Mouse (Mus musculus): Measurements from ENCODE around the gene Pxylp1. TPM values are rescaled to one million over a fixed set of nuclear protein-coding genes. Genes with fewer than 3 reads are reported as not detected.

Gene Pxylp1
- polyA plus RNA-seq, 1 experiment from 2014 or later: 55.7 TPM

DNA sequence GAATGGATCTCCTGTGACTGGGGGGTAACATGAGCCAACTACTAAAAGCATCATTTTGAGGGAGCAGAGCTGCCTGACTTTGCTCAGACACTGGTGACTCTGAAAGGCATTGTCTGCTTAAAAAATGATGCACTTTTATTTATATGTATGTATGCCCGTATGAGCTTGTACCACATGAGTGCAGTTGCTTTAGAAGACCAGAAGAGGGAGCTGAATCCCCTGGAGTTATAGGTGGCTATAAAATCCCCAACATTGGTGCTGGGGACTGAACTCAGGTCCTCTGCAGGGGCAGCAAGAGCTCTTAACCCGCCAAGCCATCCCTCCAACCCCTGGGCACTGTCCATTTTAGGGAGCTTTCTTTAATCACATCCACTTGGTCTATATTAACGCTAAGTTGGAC is 21.5 kb upstream of the Pxylp1 start:
- Histone ChIP-seq H3K9me3 (no peaks in the 10 kb centered on the region), H3K4me2 (no peak overlapping the region), H3K4me1 (replicated peaks) (peaks cover 5% of the 10 kb centered on the region; the same call in 1 of the 2 replicates), H3K36me3 (no peaks in the 10 kb centered on the region), H3K27ac (no peak overlapping the region), H3K4me3 (no peak overlapping the region), H3K9ac (no peak overlapping the region), H3K27me3 (no peaks in the 10 kb centered on the region)
- ATAC-seq (ENCODE audit: low FRiP score): no peak
- WGBS: 87% methylated on average over 3 of the region's 3 CpGs

DNA sequence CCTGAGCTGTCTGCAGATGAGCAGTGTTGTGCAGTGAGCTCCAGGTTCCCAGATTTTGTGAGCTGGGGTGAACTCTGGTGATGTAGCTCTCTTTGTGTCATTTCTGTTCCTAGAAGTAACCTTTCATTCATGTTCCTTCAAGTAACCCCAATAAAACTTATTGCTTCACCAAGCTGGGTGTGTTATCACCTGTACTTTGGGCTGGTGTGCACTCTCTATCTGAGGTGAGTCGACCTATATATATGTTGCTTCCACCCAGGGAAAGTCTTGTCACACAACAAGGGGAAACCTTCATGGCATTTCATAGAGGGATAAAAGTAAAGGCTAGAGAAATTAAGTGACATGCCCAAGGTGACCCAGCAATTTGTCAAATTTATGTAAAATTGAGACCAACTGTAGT is 17.0 kb upstream of the Pxylp1 start:
- Histone ChIP-seq H3K27me3 (no peaks in the 10 kb centered on the region), H3K4me3 (no peak overlapping the region), H3K36me3 (no peaks in the 10 kb centered on the region), H3K9ac (no peak overlapping the region), H3K4me2 (no peak overlapping the region), H3K27ac (no peak overlapping the region), H3K9me3 (no peaks in the 10 kb centered on the region), H3K4me1 (replicated peaks) (0 out of 2 replicates have a peak, but pooled peaks cover 4% of the 10 kb centered on the region)
- WGBS: 93% methylated on average over 1 of the region's 1 CpGs
- no peak for ATAC-seq (ENCODE audit: low FRiP score)

DNA sequence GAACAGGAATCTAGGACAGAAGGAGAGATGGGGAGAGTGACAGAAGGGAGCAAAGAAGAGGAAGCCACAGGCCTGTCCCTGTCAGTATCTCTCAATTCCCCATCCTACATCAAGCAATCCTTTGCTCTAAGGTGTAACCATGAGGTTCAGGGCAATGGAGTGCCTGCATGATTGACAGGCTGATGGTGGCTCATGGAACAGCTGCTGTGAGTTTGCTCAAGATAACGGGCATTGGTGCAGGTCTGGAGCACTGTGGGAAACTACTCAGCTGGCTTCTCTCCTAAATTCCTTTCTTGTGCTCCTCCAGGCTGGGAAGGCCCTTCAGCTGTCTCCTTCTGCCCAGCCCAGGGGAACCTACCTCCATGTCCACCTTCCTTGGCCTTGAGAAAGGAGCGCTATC is 16.3 kb upstream of the Pxylp1 start:
- Histone ChIP-seq H3K4me2 (no peak overlapping the region), H3K27me3 (no peaks in the 10 kb centered on the region), H3K4me1 (replicated peaks) (0 out of 2 replicates have a peak, but pooled peaks cover 4% of the 10 kb centered on the region), H3K9ac (no peak overlapping the region), H3K9me3 (no peaks in the 10 kb centered on the region), H3K27ac (no peak overlapping the region), H3K36me3 (no peaks in the 10 kb centered on the region), H3K4me3 (no peak overlapping the region)
- ATAC-seq (ENCODE audit: low FRiP score): no peak
- 75% methylated on average over 2 of the region's 2 CpGs for WGBS

DNA sequence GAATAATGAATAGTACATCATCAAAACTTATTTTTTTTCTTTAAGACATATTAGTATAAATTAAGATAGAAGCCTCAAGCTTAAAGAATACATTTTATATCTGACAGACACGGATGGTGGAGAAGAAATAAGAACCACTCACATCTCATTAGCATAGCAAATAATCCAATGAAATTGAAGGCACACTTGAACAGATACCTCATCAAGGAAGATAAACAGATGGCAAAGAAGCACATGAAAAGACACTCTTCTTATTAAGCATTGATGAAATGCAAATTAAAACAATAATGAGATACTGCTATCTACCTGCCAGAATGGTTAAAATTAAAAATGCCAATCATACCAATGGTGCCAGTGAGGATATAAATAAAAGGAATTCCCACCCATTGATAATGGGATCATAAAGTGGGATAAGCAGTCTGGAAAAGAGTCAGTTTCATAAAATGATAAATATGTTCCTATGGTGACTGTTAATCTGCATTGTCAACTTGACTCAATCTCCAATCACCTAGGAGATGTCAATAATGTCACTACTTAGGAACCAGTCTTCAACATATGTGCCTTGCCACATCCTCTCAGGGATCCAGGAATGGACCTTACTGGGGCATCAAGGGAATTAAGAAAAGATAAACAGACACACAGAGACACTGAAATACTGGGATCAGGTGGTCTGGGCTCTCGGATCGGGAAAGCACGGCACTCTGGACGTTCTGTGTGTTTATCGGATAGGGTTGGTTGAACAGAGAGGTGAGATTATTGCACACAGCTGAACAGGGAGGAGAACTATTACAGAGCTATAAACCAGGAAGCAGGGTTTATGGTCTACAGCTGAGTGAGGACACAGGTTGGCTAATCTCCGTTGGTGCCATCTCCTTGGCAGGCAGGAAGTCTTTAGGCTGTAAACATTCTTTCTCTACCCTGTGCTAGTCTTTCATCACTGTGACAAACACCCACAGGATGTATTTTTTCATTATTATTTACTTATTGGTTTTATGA is 12.2 kb upstream of the Pxylp1 start:
- H3K4me1 ChIP-seq (replicated peaks): 0 out of 2 replicates have a peak, but pooled peaks cover 4% of the 10 kb centered on the region
- no peak overlapping the region for H3K4me2 ChIP-seq
- peak overlapping the region; percentile 69 for H3K27ac ChIP-seq
- 53% methylated on average over 7 of the region's 7 CpGs for WGBS
- H3K9ac ChIP-seq: no peak overlapping the region
- no peaks in the 10 kb centered on the region for H3K36me3 ChIP-seq
- 0 out of 2 replicates have a peak, but pooled peaks have one; percentile 39 for ATAC-seq (ENCODE audit: low FRiP score)
- H3K9me3 ChIP-seq: no peaks in the 10 kb centered on the region
- H3K4me3 ChIP-seq: no peak overlapping the region
- H3K27me3 ChIP-seq: no peaks in the 10 kb centered on the region

DNA sequence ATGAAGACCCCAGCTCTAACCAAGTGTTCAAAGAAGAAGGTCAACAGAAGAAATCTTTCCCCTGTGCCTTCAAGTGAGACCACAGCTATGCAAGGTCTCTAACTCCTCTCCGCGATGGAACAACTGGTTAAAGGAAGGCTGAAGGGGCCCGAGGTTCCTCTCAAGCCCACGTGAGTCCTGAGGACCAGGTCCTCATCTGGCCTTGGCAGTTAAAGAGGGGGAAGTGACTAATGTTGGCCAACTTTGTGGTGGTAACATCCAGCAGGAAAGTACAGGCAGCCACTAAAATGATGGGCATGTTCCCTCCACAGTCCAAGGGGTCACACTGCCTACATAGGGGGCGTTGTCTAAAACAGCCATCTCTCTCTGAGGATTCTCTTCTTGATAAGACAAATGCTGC is 7.2 kb upstream of the Pxylp1 start:
- no peak overlapping the region for H3K4me3 ChIP-seq
- WGBS: 80% methylated on average over 5 of the region's 5 CpGs

DNA sequence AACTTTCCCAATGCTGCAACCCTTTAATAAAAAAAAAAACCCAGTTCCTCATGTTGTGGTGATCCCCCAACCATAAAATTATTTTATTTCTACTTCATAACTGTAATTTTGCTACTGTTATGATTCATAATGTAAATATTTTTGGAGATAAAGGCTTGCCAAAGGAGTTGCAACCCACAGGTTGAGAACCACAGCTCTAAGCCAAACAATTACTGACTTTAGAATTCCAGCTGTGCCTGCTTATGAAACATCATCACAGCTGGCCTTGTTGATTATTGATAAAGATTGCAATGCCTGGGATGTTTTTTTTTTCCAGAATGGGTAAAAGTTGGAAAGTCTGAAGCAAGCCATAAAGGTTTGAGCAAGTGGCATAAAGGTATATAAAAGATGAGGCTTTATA is 6.5 kb upstream of the Pxylp1 start:
- Histone ChIP-seq H3K9me3 (no peaks in the 10 kb centered on the region), H3K4me2 (no peak overlapping the region), H3K4me1 (replicated peaks) (no peaks in the 10 kb centered on the region), H3K4me3 (no peak overlapping the region), H3K27ac (no peak overlapping the region), H3K9ac (no peak overlapping the region), H3K27me3 (no peaks in the 10 kb centered on the region), H3K36me3 (no peaks in the 10 kb centered on the region)
- no peak for ATAC-seq (ENCODE audit: low FRiP score)

More for the DNA sequence above, 7.2 kb upstream of the Pxylp1 start:
- H3K9me3 ChIP-seq: no peaks in the 10 kb centered on the region
- no peak for ATAC-seq (ENCODE audit: low FRiP score)
- no peak overlapping the region for H3K27ac ChIP-seq
- no peak overlapping the region for H3K4me2 ChIP-seq
- H3K36me3 ChIP-seq: no peaks in the 10 kb centered on the region
- no peaks in the 10 kb centered on the region for H3K27me3 ChIP-seq
- 0 out of 2 replicates have a peak, but pooled peaks cover under 1% of the 10 kb centered on the region for H3K4me1 ChIP-seq (replicated peaks)
- no peak overlapping the region for H3K9ac ChIP-seq

DNA sequence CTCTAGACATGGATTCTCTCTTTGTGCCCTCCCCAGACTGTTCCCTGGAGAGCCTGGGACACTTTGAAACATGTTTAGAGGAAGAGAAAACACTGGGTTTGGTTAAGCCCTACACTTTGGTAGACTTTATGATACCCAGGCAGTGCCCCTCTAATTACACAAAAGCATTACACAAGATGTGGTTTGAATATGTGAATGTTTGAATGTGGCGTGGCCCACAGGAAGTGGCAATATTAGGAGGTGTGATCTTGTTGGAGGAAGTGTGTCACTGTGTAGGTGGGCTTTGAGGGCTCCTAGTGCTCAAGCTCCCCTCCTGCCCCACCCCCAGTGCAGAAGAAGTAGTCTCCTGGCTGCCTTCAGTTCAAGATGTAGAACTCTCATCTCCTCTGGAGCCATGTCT is 4.2 kb upstream of the Pxylp1 start:
- WGBS: 100% methylated on average over 1 of the region's 1 CpGs
- no peak overlapping the region for H3K4me2 ChIP-seq
- no peak for ATAC-seq (ENCODE audit: low FRiP score)

DNA sequence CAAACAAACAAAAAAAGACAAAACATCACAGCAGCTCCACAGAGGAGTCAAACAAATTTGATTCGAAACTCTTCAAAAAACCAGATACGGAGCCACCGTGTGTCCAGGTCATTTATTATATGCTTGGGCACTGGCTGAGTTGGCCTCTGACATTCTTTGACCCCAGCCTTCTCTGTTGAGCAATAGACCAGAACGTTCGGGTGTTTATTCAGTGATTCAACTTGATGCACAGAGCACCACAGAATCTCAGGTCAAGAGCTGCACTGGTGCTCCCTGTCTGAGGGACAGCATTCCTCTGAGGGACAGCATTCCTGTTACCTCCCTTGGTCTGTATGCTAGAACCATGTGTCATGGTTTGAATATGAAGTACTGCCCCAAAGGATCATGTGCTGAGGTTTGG is 1.1 kb upstream of the Pxylp1 start:
- ATAC-seq (ENCODE audit: low FRiP score): no peak
- no peaks in the 10 kb centered on the region for H3K9me3 ChIP-seq
- WGBS: 34% methylated on average over 5 of the region's 5 CpGs

More for the DNA sequence above, 4.2 kb upstream of the Pxylp1 start:
- no peak overlapping the region for H3K27ac ChIP-seq
- H3K27me3 ChIP-seq: no peaks in the 10 kb centered on the region
- no peaks in the 10 kb centered on the region for H3K36me3 ChIP-seq
- H3K9me3 ChIP-seq: no peaks in the 10 kb centered on the region
- no peak overlapping the region for H3K9ac ChIP-seq
- H3K4me3 ChIP-seq: no peak overlapping the region
- peaks cover 19% of the 10 kb centered on the region for H3K4me1 ChIP-seq (replicated peaks)

DNA sequence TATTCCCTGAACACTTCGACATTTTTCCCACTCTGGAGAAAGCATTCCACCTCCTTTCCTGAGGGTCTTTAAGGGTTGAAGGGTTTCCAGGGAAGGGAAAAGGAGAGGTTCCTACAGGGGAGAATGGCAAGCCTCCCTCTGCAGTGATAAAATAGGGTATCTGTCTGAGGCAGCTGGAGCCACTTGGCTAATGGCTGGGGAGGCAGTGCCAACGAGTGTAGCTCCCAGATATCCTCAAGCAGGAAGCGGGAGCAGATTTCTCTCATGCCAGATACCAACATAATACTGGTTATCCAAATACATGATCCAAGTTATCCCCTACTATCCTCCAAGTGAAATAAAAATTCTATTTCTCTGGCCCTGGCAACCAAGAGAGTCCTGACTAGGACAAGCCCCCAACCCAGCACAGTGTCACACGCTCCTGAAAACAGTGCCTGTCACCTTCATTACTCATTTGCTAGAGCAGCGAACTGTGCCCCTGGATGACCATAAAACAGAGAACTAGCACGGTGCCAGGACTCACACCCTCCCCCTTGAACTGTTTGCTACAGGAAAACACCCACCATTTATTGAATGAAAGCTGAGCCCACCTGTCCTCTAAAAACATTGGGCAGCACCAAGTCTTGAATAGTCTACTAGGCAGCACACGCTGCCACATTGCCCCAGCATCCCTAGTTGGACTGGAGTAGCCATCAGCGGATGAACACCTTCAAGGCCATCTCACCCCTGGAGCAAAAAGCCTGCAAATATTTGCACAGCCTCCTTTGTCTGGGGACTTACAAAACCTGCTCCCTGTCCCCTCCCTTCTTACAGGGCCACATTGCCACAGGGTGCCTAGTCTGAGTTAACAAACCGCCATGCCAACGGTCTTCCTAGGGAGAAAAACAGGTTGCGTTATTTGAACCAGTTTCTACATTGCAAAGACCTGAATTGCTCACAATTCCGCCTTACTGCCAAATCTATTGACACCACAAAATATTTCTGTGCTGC is 833 bp downstream of the Pxylp1 start:
- H3K27ac ChIP-seq: peak overlapping the region; percentile 87
- no peaks in the 10 kb centered on the region for H3K9me3 ChIP-seq
- peak overlapping the region; percentile 24; the same call in 1 of the 2 replicates for H3K9ac ChIP-seq
- peak overlapping the region; percentile 18 for H3K4me2 ChIP-seq
- H3K4me1 ChIP-seq (replicated peaks): peaks cover 65% of the 10 kb centered on the region
- no peaks in the 10 kb centered on the region for H3K27me3 ChIP-seq
- H3K36me3 ChIP-seq: no peaks in the 10 kb centered on the region
- no peak overlapping the region for H3K4me3 ChIP-seq
- WGBS: 46% methylated on average over 12 of the region's 12 CpGs
- ATAC-seq (ENCODE audit: low FRiP score): no peak

More for the DNA sequence above, 1.1 kb upstream of the Pxylp1 start:
- H3K4me2 ChIP-seq: no peak overlapping the region
- H3K27ac ChIP-seq: peak overlapping the region; percentile 87; the same call in 1 of the 2 replicates
- H3K27me3 ChIP-seq: no peaks in the 10 kb centered on the region
- H3K4me1 ChIP-seq (replicated peaks): peaks cover 45% of the 10 kb centered on the region
- no peaks in the 10 kb centered on the region for H3K36me3 ChIP-seq
- no peak overlapping the region for H3K4me3 ChIP-seq
- H3K9ac ChIP-seq: no peak overlapping the region

DNA sequence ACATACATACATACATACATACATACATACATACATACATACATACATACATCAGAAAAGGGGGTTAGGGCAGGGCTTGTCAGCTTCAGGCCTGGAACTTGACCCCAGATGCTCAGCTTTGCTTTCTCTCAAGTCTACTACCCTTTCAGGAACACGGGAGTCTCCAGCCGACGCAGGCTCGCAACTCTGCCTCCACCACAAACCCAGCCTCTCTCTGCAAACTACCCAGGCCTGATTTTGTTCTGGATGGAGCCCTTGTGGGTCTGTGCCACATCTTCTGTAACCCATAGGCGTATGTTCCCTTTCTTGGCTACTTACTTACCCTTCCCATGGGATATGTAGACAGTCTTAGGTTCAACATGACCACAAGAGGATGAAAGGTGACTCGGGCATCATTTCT is 1.7 kb downstream of the Pxylp1 start:
- 91% methylated on average over 6 of the region's 6 CpGs for WGBS

DNA sequence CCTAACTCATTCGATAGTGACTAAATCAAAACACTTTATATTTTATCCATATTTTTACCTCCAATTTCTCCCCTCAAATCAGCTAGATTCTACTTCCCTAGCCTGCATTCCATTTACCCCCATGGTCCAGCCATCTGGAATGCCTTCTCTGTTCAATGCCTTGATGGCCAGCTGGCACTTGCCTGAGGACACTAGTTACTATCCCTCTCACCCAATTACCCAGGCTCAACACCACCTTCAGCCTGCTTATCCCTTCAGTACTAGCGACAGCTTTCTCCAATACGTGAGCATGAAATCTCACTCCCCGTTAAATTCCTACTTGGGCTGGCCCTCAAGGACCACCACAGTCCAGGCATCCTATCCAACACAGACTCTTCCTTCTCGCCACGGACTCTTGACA is 2.2 kb downstream of the Pxylp1 start:
- no peaks in the 10 kb centered on the region for H3K36me3 ChIP-seq
- no peak for ATAC-seq (ENCODE audit: low FRiP score)
- peak overlapping the region; percentile 87 for H3K27ac ChIP-seq
- H3K27me3 ChIP-seq: no peaks in the 10 kb centered on the region
- 0 out of 2 replicates have a peak overlapping the region, but pooled peaks have one; percentile 53 for H3K4me3 ChIP-seq
- H3K4me2 ChIP-seq: peak overlapping the region; percentile 72
- H3K9me3 ChIP-seq: no peaks in the 10 kb centered on the region
- H3K4me1 ChIP-seq (replicated peaks): peaks cover 78% of the 10 kb centered on the region
- 0 out of 2 replicates have a peak overlapping the region, but pooled peaks have one; percentile 88 for H3K9ac ChIP-seq
- 64% methylated on average over 6 of the region's 6 CpGs for WGBS

More for the DNA sequence above, 1.7 kb downstream of the Pxylp1 start:
- no peak overlapping the region for H3K9ac ChIP-seq
- peak overlapping the region; percentile 4; the same call in 1 of the 2 replicates for H3K4me3 ChIP-seq
- ATAC-seq (ENCODE audit: low FRiP score): no peak
- H3K4me1 ChIP-seq (replicated peaks): peaks cover 74% of the 10 kb centered on the region
- H3K27ac ChIP-seq: peak overlapping the region; percentile 87
- no peaks in the 10 kb centered on the region for H3K9me3 ChIP-seq
- no peaks in the 10 kb centered on the region for H3K27me3 ChIP-seq
- no peaks in the 10 kb centered on the region for H3K36me3 ChIP-seq
- H3K4me2 ChIP-seq: peak overlapping the region; percentile 72; the same call in 1 of the 2 replicates
